Mouse (Mus musculus): ENCODE measurements at regions not wholly inside any gene's neighbourhood (a gene's known extent, or its start where the extent isn't known, plus 50 kb on each side); places are given as distances from the start of the nearest gene placed in this dataset.

GRCm38 (mm10) chr2:179291046-179291563, 151.1 kb upstream of the Cdh4 start:
- TF ChIP-seq CTCF (IDR thresholded peaks at IDR 0.05; ENCODE audit: borderline replicate concordance, insufficient read depth, low read depth, low read length) = no peak
- no peak for TF ChIP-seq POLR2A (IDR thresholded peaks at IDR 0.05; ENCODE audit: borderline replicate concordance, insufficient read depth, low read length)
